Mouse (Mus musculus) liver, adult 2 months (tissue): ENCODE results near the gene Rasl10a.

Source experiments
- CTCF ChIP-seq: fragments of 200-500 bp; IDR thresholded peaks from 2 replicates; pipeline ENCODE4 v1.5.1; 2011; ENCODE audit warnings: low read depth, low read length, control low read depth
- POLR2A ChIP-seq: fragments of 200-500 bp; IDR thresholded peaks from 2 replicates; pipeline ENCODE4 v1.6.1; 2011; ENCODE audit warnings: low read length, control low read depth; ENCODE audit not compliant: insufficient read depth; ENCODE audit errors: extremely low read depth

DNA sequence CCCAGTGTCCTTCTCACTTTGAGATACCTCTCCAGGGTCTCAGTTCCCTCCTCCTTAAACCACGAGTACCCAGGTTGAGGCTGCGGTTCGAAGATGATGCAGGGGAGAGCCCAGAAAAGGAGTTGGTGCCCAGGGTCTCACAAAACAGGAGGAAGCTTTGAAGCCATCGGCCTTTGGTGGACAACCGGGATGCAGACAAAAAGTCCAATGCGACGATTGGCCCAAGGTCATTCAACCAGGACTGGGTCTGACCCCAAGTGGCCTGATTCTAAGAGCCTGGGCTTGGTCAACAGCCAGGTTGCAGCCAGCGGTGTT is 430 bp upstream of the Rasl10a start:
- TF ChIP-seq CTCF (no peak), POLR2A (no peak)
